Mouse (Mus musculus) gastrocnemius, postnatal 25 days (tissue): Measurements from ENCODE around the gene Glb1l2. TPM values are rescaled to one million over a fixed set of nuclear protein-coding genes. Genes with fewer than 3 reads are reported as not detected.

Experiments used
- DNase-seq: peaks from one replicate; pipeline ENCODE4 v3.0.0; 2022
- long read RNA-seq, 2 experiments: library from polyadenylated mRNA; stranded (forward); transcript quantifications; one replicate each; pipeline ENCODE4 v2.0.0; 2021
- total RNA-seq, 2 experiments: library from RNA; stranded (reverse); gene quantifications; 1 replicate in 1 of 2; 2 replicates in 1 of 2; pipeline ENCODE4 v1.2.3; 2021

The Glb1l2 gene
- total RNA-seq = 10 to 100 TPM in 1 of 2 experiments, 1 to 10 TPM in 1; 4.6 to 12.2 TPM
- long read RNA-seq, experiment 1, partial matches to known transcripts = 3 of 5 reads
- long read RNA-seq, experiment 1, other reads (novel, unspliced or antisense) = 1 of 5 reads
- long read RNA-seq, experiment 2, partial matches to known transcripts = 0 of 4 reads
- long read RNA-seq, experiment 2, other reads (novel, unspliced or antisense) = 2 of 4 reads

- DNase-seq = peak; percentile 84
Observed at GRCm38 (mm10) chr9:26805935-26806666, at the start of gene Glb1l2. Gene Glb1l2, minus strand, starts transcription at chr9:26806468.

DNA sequence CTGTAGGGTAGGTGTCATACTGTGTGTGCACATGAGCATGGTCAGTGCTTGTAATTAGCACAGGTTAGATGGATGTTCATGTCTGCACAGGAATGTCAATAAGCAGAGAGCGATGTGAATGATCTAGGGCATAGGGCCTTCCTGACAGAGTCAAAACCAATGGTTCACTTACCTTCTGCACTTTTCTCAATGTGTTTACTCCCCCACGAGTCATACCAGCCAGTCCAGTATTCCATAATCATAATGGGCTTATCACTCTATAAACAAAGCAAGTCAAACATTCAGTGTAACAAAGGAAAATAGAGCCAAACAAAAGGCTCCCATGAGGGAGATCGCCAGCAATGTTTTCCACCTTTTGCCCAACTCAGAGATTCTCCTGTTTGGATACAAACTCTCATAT is 24.8 kb upstream of the Glb1l2 start:
- DNase-seq = no peak

- no peak for DNase-seq
Observed at GRCm38 (mm10) chr9:26819942-26820341, 13.7 kb upstream of the Glb1l2 start.

DNA sequence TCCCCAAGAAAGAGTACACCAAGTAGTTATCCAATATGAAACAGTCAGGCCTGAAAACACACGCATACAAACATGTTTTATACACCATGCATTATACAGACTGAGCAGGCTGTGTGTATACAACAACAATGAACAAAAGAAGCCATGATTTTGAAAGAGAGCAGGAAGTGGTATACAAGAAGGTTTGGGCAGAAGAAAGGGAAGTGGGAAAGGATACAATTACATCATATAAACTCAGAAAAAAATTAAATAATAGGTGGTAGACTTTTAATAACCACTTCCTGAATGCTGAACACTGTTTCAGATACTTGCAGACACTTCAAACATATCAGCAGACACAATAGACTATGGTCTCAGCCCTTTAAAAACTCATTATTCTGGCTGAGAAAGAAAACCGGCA is 2.5 kb upstream of the Glb1l2 start:
- no peak for DNase-seq

- DNase-seq = no peak
Observed at GRCm38 (mm10) chr9:26804321-26804720, 1.9 kb downstream of the Glb1l2 start.

GRCm38 (mm10) chr9:26800357-26800756 is 5.9 kb downstream of the Glb1l2 start:
- no peak for DNase-seq

- DNase-seq = no peak
Observed at GRCm38 (mm10) chr9:26798731-26799130, 7.5 kb downstream of the Glb1l2 start.

- no peak for DNase-seq
Observed at GRCm38 (mm10) chr9:26798205-26798604, 8.1 kb downstream of the Glb1l2 start.

DNA sequence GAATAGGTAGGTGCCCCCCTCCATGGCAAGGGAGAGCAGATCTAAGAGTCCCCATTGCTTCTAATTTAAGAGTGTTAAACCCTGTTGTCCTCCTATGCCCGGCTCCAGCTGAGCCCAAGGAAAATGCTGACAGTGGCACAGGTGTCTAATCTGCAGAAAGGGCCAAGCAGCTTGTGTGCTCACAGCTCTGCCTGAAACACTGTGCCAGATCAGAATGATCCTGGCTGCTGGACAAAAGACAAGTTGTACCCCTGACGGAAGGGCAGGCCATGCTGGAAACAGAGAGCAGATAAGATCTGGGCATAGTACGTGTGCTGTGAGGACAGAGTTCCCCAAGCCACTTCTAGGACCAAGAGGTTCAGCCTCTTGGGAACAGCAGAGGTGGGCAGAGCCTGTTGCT is 13.4 kb downstream of the Glb1l2 start:
- DNase-seq = peak; percentile 77

GRCm38 (mm10) chr9:26783414-26783975 is 22.8 kb downstream of the Glb1l2 start:
- no peak for DNase-seq

GRCm38 (mm10) chr9:26778421-26778820 is 27.8 kb downstream of the Glb1l2 start:
- peak; percentile 76 for DNase-seq

- DNase-seq = no peak
Observed at GRCm38 (mm10) chr9:26776122-26776902, 30.0 kb downstream of the Glb1l2 start.

DNA sequence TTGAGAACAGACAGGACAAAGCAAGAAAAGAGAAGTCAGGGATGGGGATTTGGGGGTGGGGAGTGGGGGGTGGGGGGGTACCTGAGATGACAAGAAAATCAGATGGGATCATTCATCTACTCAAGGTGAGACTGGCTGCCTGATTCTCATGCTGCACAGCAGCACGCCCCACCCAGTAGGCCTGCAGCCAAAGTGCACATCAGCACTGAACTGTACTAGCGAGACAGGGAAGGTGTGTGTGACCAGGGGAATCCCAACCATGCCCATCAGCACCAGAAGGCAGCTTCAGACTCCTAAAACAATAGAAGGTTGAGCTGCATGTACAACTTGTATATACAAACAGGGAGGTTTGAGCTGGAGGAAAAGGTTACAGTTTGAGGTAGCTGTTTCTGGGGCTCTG is 30.6 kb downstream of the Glb1l2 start:
- DNase-seq = no peak

GRCm38 (mm10) chr9:26768181-26768580 is 38.1 kb downstream of the Glb1l2 start:
- DNase-seq = no peak

DNA sequence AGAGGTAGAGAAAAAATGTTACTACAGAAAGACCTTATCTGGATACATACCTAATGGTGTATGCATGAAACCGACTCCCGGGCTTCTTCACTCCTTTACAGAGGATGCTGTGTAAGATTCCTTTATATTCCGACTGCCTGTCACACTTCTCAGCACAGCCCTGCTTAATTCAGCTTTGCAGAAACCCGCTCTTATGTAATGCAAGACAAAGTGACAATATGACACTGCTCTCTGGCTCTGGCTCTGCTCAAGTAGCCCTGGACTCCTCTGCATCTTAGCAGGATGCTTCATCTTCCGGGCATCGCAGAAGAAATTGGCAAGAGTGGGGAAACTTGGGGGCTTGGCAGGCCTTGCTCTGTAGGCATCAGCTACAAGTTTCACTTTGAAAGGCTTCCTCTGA is 43.8 kb downstream of the Glb1l2 start:
- DNase-seq = no peak

- no peak for DNase-seq
Observed at GRCm38 (mm10) chr9:26760576-26760975, 45.7 kb downstream of the Glb1l2 start.

GRCm38 (mm10) chr9:26760081-26760480 is 46.2 kb downstream of the Glb1l2 start:
- DNase-seq = no peak

GRCm38 (mm10) chr9:26748893-26749292 is 57.4 kb downstream of the Glb1l2 start:
- DNase-seq = no peak

- DNase-seq = no peak
Observed at GRCm38 (mm10) chr9:26747121-26747520, 59.1 kb downstream of the Glb1l2 start.

DNA sequence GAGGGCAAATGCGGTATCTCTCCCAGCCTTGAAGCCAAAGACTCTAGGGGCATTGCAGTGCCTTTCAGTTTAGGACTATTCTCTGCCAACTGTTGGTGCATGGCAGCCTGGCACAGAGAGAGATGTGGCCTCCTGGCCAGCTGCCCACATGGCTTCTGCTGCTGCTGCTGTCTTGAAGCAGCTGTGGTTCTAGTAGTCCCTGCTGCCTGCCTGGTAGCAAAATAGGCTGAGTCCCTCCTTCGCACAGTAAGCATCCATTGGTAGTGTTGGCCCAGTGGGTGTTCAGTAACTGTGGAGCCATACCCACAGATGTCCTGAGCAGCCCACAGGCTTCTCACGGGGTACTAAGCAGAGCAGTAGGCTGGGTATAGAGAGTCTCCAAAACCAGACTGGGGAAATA is 63.5 kb downstream of the Glb1l2 start:
- DNase-seq = no peak

GRCm38 (mm10) chr9:26737116-26737515 is 69.2 kb downstream of the Glb1l2 start:
- DNase-seq = no peak

DNA sequence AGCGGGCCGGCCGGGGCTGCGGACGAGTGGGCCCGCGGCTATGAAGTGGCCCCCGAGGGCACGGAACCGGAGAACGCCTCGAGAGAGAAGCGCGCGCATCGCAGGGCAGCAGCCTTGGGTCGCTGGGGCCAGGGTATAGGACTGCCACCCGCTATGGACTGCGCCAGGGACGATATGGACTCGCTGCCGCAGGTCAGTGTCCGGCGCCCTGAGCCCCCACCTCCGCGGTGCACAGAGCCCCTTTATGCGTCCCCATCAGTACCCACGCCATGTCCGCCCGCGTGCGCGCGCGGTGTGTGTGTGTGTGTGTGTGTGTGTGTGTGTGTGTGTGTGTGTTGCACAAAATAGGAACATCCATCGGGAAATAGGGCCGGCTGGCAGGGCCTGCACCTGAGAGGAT is 72.3 kb downstream of the Glb1l2 start:
- no peak for DNase-seq
